Comparison of ENCODE assay signal across 9 mouse cellular contexts in genomic region chr15:83084022-83084640, GRCm38 (mm10). TPM values are rescaled to one million over a fixed set of nuclear protein-coding genes. Genes with fewer than 3 reads are reported as not detected.
DNase-seq lines count a peak whose midpoint lies in the region; ATAC-seq and TF ChIP-seq lines count a peak whose summit lies in the region.
"Had no signal": no experiment of that assay in that cellular context is flagged by ENCODE, and none has a peak within 500 bp of the region (broad histone marks: within the 10 kb centered on the region; RNA-seq: fewer than 3 reads in every experiment).

No protein-coding gene starts in this region.

- no peak overlapping the region for H3K4me2 ChIP-seq in heart, embryonic 12.5 days
- peak overlapping the region; percentile 38 for H3K4me2 ChIP-seq in hindbrain, embryonic 14.5 days (replicated peaks)
- no peak overlapping the region for H3K4me2 ChIP-seq in limb, embryonic 15.5 days
- H3K4me2 ChIP-seq in liver, embryonic 12.5 days: no peak overlapping the region

- intact Hi-C loops in heart, adult 2 months (cut with DNase I): loop anchor here (1.0 kb wide), 1 partner anchor 45 kb away; no protein-coding TSS in a partner anchor

- peak; percentile 29 to 47 for DNase-seq in heart, adult 2 months
- peak; percentile 76 for DNase-seq in hindbrain, embryonic 14.5 days (ENCODE audit: low spot score)
- no peak for DNase-seq in yolk sac, embryonic 10.5 days (ENCODE audit: low spot score)
- no peak for DNase-seq in testis, postnatal 14 days (ENCODE audit: low spot score)

- no peak overlapping the region for H3K27ac ChIP-seq in heart, adult 2 months
- H3K27ac ChIP-seq in heart, embryonic 12.5 days (ENCODE audit: poor library complexity, severe bottlenecking): no peak overlapping the region
- H3K27ac ChIP-seq in hindbrain, embryonic 14.5 days: peak overlapping the region; percentile 62
- no peak overlapping the region; the same call in 1 of the 2 replicates for H3K27ac ChIP-seq in limb, embryonic 15.5 days
- H3K27ac ChIP-seq in liver, embryonic 12.5 days: no peak overlapping the region

- H3K4me1 ChIP-seq in heart, adult 2 months (ENCODE audit: control insufficient read depth, insufficient read depth, low read length): peaks cover 3% of the 10 kb centered on the region
- peaks cover 22% of the 10 kb centered on the region for H3K4me1 ChIP-seq in heart, embryonic 12.5 days (replicated peaks)
- H3K4me1 ChIP-seq in hindbrain, embryonic 14.5 days (replicated peaks; ENCODE audit: control insufficient read depth, insufficient read depth, low read length): peaks cover 19% of the 10 kb centered on the region
- peaks cover 21% of the 10 kb centered on the region for H3K4me1 ChIP-seq in limb, embryonic 15.5 days
- peaks cover 33% of the 10 kb centered on the region for H3K4me1 ChIP-seq in liver, embryonic 12.5 days

- 30% methylated on average over 13 of the region's 13 CpGs for WGBS in heart, adult 2 months
- 65% methylated on average over 13 of the region's 13 CpGs for WGBS in heart, embryonic 12.5 days
- 25% methylated on average over 13 of the region's 13 CpGs for WGBS in hindbrain, embryonic 14.5 days
- 57% methylated on average over 13 of the region's 13 CpGs for WGBS in limb, embryonic 15.5 days
- 61% methylated on average over 13 of the region's 13 CpGs for WGBS in liver, embryonic 12.5 days (ENCODE audit: insufficient replicate concordance)

- H3K27me3 ChIP-seq in heart, adult 2 months (ENCODE audit: control insufficient read depth, insufficient read depth, low read length): no peaks in the 10 kb centered on the region
- peaks cover 11% of the 10 kb centered on the region for H3K27me3 ChIP-seq in heart, embryonic 12.5 days (replicated peaks)
- peaks cover 12% of the 10 kb centered on the region; the same call in 1 of the 2 replicates for H3K27me3 ChIP-seq in hindbrain, embryonic 14.5 days (ENCODE audit: control insufficient read depth, insufficient read depth, low read length)
- peaks cover 7% of the 10 kb centered on the region for H3K27me3 ChIP-seq in limb, embryonic 15.5 days
- peaks cover 43% of the 10 kb centered on the region for H3K27me3 ChIP-seq in liver, embryonic 12.5 days (replicated peaks)

- no peak for ATAC-seq in heart, embryonic 12.5 days (ENCODE audit: insufficient number of reproducible peaks, low FRiP score)
- ATAC-seq in common myeloid progenitor, adult 5-6 weeks (replicated peaks; ENCODE audit: low read depth, poor library complexity, severe bottlenecking): peak; percentile 12; the same call in 1 of the 2 replicates
- peak; percentile 49; the same call in 1 of the 2 replicates for ATAC-seq in hindbrain, embryonic 14.5 days (ENCODE audit: low FRiP score)
- ATAC-seq in limb, embryonic 15.5 days (ENCODE audit: insufficient number of reproducible peaks, low FRiP score, low TSS enrichment, low read depth): peak; percentile 17; the same call in 1 of the 2 replicates
- ATAC-seq in liver, embryonic 12.5 days: no peak

- H3K36me3 ChIP-seq in heart, adult 2 months (ENCODE audit: control insufficient read depth, insufficient read depth, low read length): no peaks in the 10 kb centered on the region
- H3K36me3 ChIP-seq in heart, embryonic 12.5 days: no peaks in the 10 kb centered on the region
- no peaks in the 10 kb centered on the region for H3K36me3 ChIP-seq in hindbrain, embryonic 14.5 days (replicated peaks; ENCODE audit: control insufficient read depth, insufficient read depth)
- no peaks in the 10 kb centered on the region for H3K36me3 ChIP-seq in limb, embryonic 15.5 days
- H3K36me3 ChIP-seq in liver, embryonic 12.5 days: no peaks in the 10 kb centered on the region

- no peak for TF ChIP-seq CTCF in heart, adult 2 months (IDR thresholded peaks at IDR 0.05)

- no peak for TF ChIP-seq EP300 in heart, adult 2 months (IDR thresholded peaks at IDR 0.05; ENCODE audit: insufficient read depth, low read depth, low read length)

- no peak for TF ChIP-seq POLR2A in heart, adult 2 months (IDR thresholded peaks at IDR 0.05; ENCODE audit: insufficient read depth, low read depth, low read length)

- no peak overlapping the region for H3K4me3 ChIP-seq in heart, adult 2 months
- H3K4me3 ChIP-seq in heart, embryonic 12.5 days: no peak overlapping the region
- H3K4me3 ChIP-seq in hindbrain, embryonic 14.5 days (replicated peaks; ENCODE audit: low read length): no peak overlapping the region
- H3K4me3 ChIP-seq in limb, embryonic 15.5 days: no peak overlapping the region
- H3K4me3 ChIP-seq in liver, embryonic 12.5 days: no peak overlapping the region
- H3K4me3 ChIP-seq: erythroblast, embryonic 14.5 days had no signal

- no peaks in the 10 kb centered on the region for H3K79me2 ChIP-seq in heart, adult 2 months (replicated peaks; ENCODE audit: control insufficient read depth, insufficient read depth, low read length)

- no peak overlapping the region for H3K9ac ChIP-seq in heart, adult 2 months (ENCODE audit: low read depth, low read length)
- H3K9ac ChIP-seq in heart, embryonic 12.5 days: no peak overlapping the region
- 0 out of 2 replicates have a peak overlapping the region, but pooled peaks have one; percentile 31 for H3K9ac ChIP-seq in hindbrain, embryonic 14.5 days
- no peak overlapping the region for H3K9ac ChIP-seq in limb, embryonic 15.5 days
- H3K9ac ChIP-seq in liver, embryonic 12.5 days: no peak overlapping the region

- H3K9me3 ChIP-seq in heart, embryonic 12.5 days (replicated peaks): no peaks in the 10 kb centered on the region
- no peaks in the 10 kb centered on the region for H3K9me3 ChIP-seq in hindbrain, embryonic 14.5 days (ENCODE audit: control insufficient read depth, low read length)
- no peaks in the 10 kb centered on the region for H3K9me3 ChIP-seq in limb, embryonic 15.5 days
- no peaks in the 10 kb centered on the region for H3K9me3 ChIP-seq in liver, embryonic 12.5 days (replicated peaks)

RNA-seq across cellular contexts. Expression of gene Serhl, which starts 5.2 kb away (rescaled TPM):
- total RNA-seq in heart, adult 2 months (2021): 10 to 100 TPM; 36.8 to 41.0 TPM
- 82.7 and 90.2 TPM in 2 replicates for polyA plus RNA-seq in heart, adult 2 months (2012; rRNA removed)
- polyA plus RNA-seq in heart, embryonic 12.5 days (2016; fragmentation: Nextera tagmentation; extraction: Ambion mirVana): 58.9 and 68.8 TPM in 2 replicates
- total RNA-seq in common myeloid progenitor, adult 5-6 weeks (2017): 30.7 and 35.2 TPM in 2 replicates
- polyA plus RNA-seq in hindbrain, embryonic 14.5 days (2014; fragmentation: Nextera tagmentation; extraction: Ambion mirVana): 31.4 and 34.8 TPM in 2 replicates
- polyA plus RNA-seq in limb, embryonic 15.5 days (2015; fragmentation: Nextera tagmentation; extraction: Ambion mirVana): 66.0 and 68.8 TPM in 2 replicates
- 24.5 and 28.0 TPM in 2 replicates for polyA plus RNA-seq in liver, embryonic 12.5 days (2016; fragmentation: Nextera tagmentation; extraction: Ambion mirVana)

RNA-seq across cellular contexts. Expression of gene Rrp7a, which starts 38.5 kb away (rescaled TPM):
- total RNA-seq in heart, adult 2 months (2021): 10 to 100 TPM; 39.9 to 40.9 TPM
- 60.0 and 62.0 TPM in 2 replicates for polyA plus RNA-seq in heart, adult 2 months (2012; rRNA removed)
- 39.3 and 44.8 TPM in 2 replicates for polyA plus RNA-seq in heart, embryonic 12.5 days (2016; fragmentation: Nextera tagmentation; extraction: Ambion mirVana)
- total RNA-seq in common myeloid progenitor, adult 5-6 weeks (2017): 87.5 and 106 TPM in 2 replicates
- polyA plus RNA-seq in hindbrain, embryonic 14.5 days (2014; fragmentation: Nextera tagmentation; extraction: Ambion mirVana): 64.7 and 68.2 TPM in 2 replicates
- 66.9 and 67.3 TPM in 2 replicates for polyA plus RNA-seq in limb, embryonic 15.5 days (2015; fragmentation: Nextera tagmentation; extraction: Ambion mirVana)
- polyA plus RNA-seq in liver, embryonic 12.5 days (2016; fragmentation: Nextera tagmentation; extraction: Ambion mirVana): 36.5 and 42.3 TPM in 2 replicates

RNA-seq across cellular contexts. Expression of gene Nfam1, which starts 51.0 kb away (rescaled TPM):
- 1 to 10 TPM; 2.4 to 2.6 TPM for total RNA-seq in heart, adult 2 months (2021)
- polyA plus RNA-seq in heart, adult 2 months (2012; rRNA removed): 3.1 and 3.9 TPM in 2 replicates
- polyA plus RNA-seq in heart, embryonic 12.5 days (2016; fragmentation: Nextera tagmentation; extraction: Ambion mirVana): 1.7 and 1.9 TPM in 2 replicates
- 23.1 and 25.0 TPM in 2 replicates for total RNA-seq in common myeloid progenitor, adult 5-6 weeks (2017)
- 1.9 and 2.1 TPM in 2 replicates for polyA plus RNA-seq in hindbrain, embryonic 14.5 days (2014; fragmentation: Nextera tagmentation; extraction: Ambion mirVana)
- polyA plus RNA-seq in limb, embryonic 15.5 days (2015; fragmentation: Nextera tagmentation; extraction: Ambion mirVana): 4.7 and 5.2 TPM in 2 replicates
- 6.2 and 6.4 TPM in 2 replicates for polyA plus RNA-seq in liver, embryonic 12.5 days (2016; fragmentation: Nextera tagmentation; extraction: Ambion mirVana)

Comparison
In these comparisons a context has a peak if more than half of its experiments do, and no peak if none do; other contexts are left out.
1. DNase-seq: peak in heart, adult 2 months (2 of 2) and hindbrain, embryonic 14.5 days (single experiment); none in yolk sac, embryonic 10.5 days (single experiment) and testis, postnatal 14 days (single experiment).
2. ATAC-seq: peak in common myeloid progenitor, adult 5-6 weeks (single experiment), hindbrain, embryonic 14.5 days (single experiment) and limb, embryonic 15.5 days (single experiment); none in heart, embryonic 12.5 days (single experiment) and liver, embryonic 12.5 days (single experiment).